Mouse (Mus musculus) midbrain, embryonic 10.5 days (tissue): Measurements from ENCODE around the gene Gnaz. TPM values are rescaled to one million over a fixed set of nuclear protein-coding genes. Genes with fewer than 3 reads are reported as not detected.
A peak's percentile ranks its signal among the peaks of the same experiment; 100 is the strongest.

Experiments
- DNase-seq: peaks from one replicate; pipeline ENCODE4 v3.0.0-alpha.2; 2017; ENCODE audit warnings: low spot score
- H3K27ac ChIP-seq: fragments of 300-500 bp; sonication (generic); replicated peaks from 2 replicates; pipeline ENCODE4 v1.5.1; 2016; ENCODE audit warnings: mild to moderate bottlenecking
- H3K27me3 ChIP-seq: fragments of 300-500 bp; sonication (generic); 2 replicates; pipeline ENCODE4 v1.6.1; 2016; ENCODE audit warnings: low read depth, mild to moderate bottlenecking; ENCODE audit not compliant: poor library complexity, severe bottlenecking
- H3K36me3 ChIP-seq: fragments of 300-500 bp; sonication (generic); 2 replicates; pipeline ENCODE4 v1.6.1; 2016; ENCODE audit warnings: mild to moderate bottlenecking, moderate library complexity
- H3K4me1 ChIP-seq: fragments of 300-500 bp; sonication (generic); 2 replicates; pipeline ENCODE4 v1.6.1; 2016
- H3K4me3 ChIP-seq: fragments of 300-500 bp; sonication (generic); 2 replicates; pipeline ENCODE4 v1.5.1; 2016; ENCODE audit warnings: mild to moderate bottlenecking, moderate library complexity
- H3K9me3 ChIP-seq: fragments of 300-500 bp; sonication (generic); replicated peaks from 2 replicates; pipeline ENCODE4 v1.6.1; 2016; ENCODE audit warnings: mild to moderate bottlenecking
- WGBS: fragments of 180-500 bp; shearing (Covaris S2); methylation state at CpG from one replicate; pipeline ENCODE4 v1.1.7; 2016; 5-methylcytosine and 5-hydroxymethylcytosine counted together
- polyA plus RNA-seq: library from polyadenylated mRNA; unstranded; fragments of >200 nt; fragmentation: Nextera tagmentation; extraction: Ambion mirVana; gene quantifications from 2 replicates; pipeline ENCODE4 v1.2.1, GENCODE M21; 2016

The Gnaz gene
- polyA plus RNA-seq, result 7.6 and 10.9 TPM in 2 replicates

- peak within 1 kb of the TSS; percentile 85 for H3K27ac ChIP-seq
- WGBS, result under 1% methylated on average over 82 of the region's 83 CpGs
Measured at GRCm38 (mm10) chr10:74966850-74967451, at the start of gene Gnaz. Gene Gnaz, plus strand, starts transcription at chr10:74967177.

GRCm38 (mm10) chr10:74919277-74919676, 47.7 kb upstream of the Gnaz start:
- Histone ChIP-seq H3K27ac (no peak overlapping the region), H3K9me3 (no peaks in the 10 kb centered on the region), H3K27me3 (no peaks in the 10 kb centered on the region), H3K4me1 (no peaks in the 10 kb centered on the region), H3K36me3 (no peaks in the 10 kb centered on the region), H3K4me3 (no peak overlapping the region)
- 52% methylated on average over 5 of the region's 5 CpGs for WGBS
- no peak for DNase-seq

More at GRCm38 (mm10) chr10:74966850-74967451, at the start of gene Gnaz:
- peak; percentile 98 for DNase-seq
- Histone ChIP-seq H3K4me3 (peak within 1 kb of the TSS; percentile 81), H3K4me1 (peaks cover 27% of the 10 kb centered on the region), H3K27me3 (peaks cover 65% of the 10 kb centered on the region), H3K36me3 (no peaks in the 10 kb centered on the region), H3K9me3 (no peaks in the 10 kb centered on the region)

- DNase-seq, result no peak
- H3K36me3 ChIP-seq, result no peaks in the 10 kb centered on the region
- 52% methylated on average over 17 of the region's 17 CpGs for WGBS
- peaks cover 6% of the 10 kb centered on the region for H3K4me1 ChIP-seq
- H3K9me3 ChIP-seq, result no peaks in the 10 kb centered on the region
- H3K4me3 ChIP-seq, result no peak overlapping the region
- H3K27ac ChIP-seq, result no peak overlapping the region
- no peaks in the 10 kb centered on the region for H3K27me3 ChIP-seq
Measured at GRCm38 (mm10) chr10:74920853-74921567, 46.0 kb upstream of the Gnaz start.

- Histone ChIP-seq H3K4me3 (no peak overlapping the region), H3K4me1 (peaks cover 6% of the 10 kb centered on the region), H3K27me3 (no peaks in the 10 kb centered on the region), H3K9me3 (no peaks in the 10 kb centered on the region), H3K27ac (no peak overlapping the region), H3K36me3 (no peaks in the 10 kb centered on the region)
- 89% methylated on average over 11 of the region's 11 CpGs for WGBS
- DNase-seq, result no peak
Measured at GRCm38 (mm10) chr10:74921614-74922013, 45.4 kb upstream of the Gnaz start.

- H3K27ac ChIP-seq, result no peak overlapping the region
- DNase-seq, result no peak
- H3K36me3 ChIP-seq, result no peaks in the 10 kb centered on the region
- no peaks in the 10 kb centered on the region for H3K27me3 ChIP-seq
- peaks cover 6% of the 10 kb centered on the region for H3K4me1 ChIP-seq
- H3K9me3 ChIP-seq, result no peaks in the 10 kb centered on the region
- no peak overlapping the region for H3K4me3 ChIP-seq
- 77% methylated on average over 6 of the region's 6 CpGs for WGBS
Measured at GRCm38 (mm10) chr10:74922763-74923162, 44.2 kb upstream of the Gnaz start.

GRCm38 (mm10) chr10:74924274-74924673, 42.7 kb upstream of the Gnaz start:
- H3K36me3 ChIP-seq, result no peaks in the 10 kb centered on the region
- H3K27ac ChIP-seq, result no peak overlapping the region
- 92% methylated on average over 14 of the region's 14 CpGs for WGBS
- H3K4me1 ChIP-seq, result peaks cover 6% of the 10 kb centered on the region
- no peak overlapping the region for H3K4me3 ChIP-seq
- no peaks in the 10 kb centered on the region for H3K27me3 ChIP-seq
- DNase-seq, result no peak
- no peaks in the 10 kb centered on the region for H3K9me3 ChIP-seq

GRCm38 (mm10) chr10:74925324-74925723, 41.7 kb upstream of the Gnaz start:
- WGBS, result 18% methylated on average over 21 of the region's 21 CpGs
- Histone ChIP-seq H3K9me3 (no peaks in the 10 kb centered on the region), H3K36me3 (no peaks in the 10 kb centered on the region), H3K27me3 (no peaks in the 10 kb centered on the region), H3K4me1 (peaks cover 6% of the 10 kb centered on the region), H3K4me3 (peak overlapping the region; percentile 34), H3K27ac (no peak overlapping the region)
- peak; percentile 45 for DNase-seq

- no peaks in the 10 kb centered on the region for H3K9me3 ChIP-seq
- no peak for DNase-seq
- no peaks in the 10 kb centered on the region for H3K36me3 ChIP-seq
- H3K27ac ChIP-seq, result no peak overlapping the region
- WGBS, result 87% methylated on average over 7 of the region's 7 CpGs
- H3K27me3 ChIP-seq, result no peaks in the 10 kb centered on the region
- peaks cover 6% of the 10 kb centered on the region for H3K4me1 ChIP-seq
- H3K4me3 ChIP-seq, result no peak overlapping the region
Measured at GRCm38 (mm10) chr10:74928276-74928675, 38.7 kb upstream of the Gnaz start.

- H3K4me1 ChIP-seq, result peaks cover 6% of the 10 kb centered on the region
- no peaks in the 10 kb centered on the region for H3K36me3 ChIP-seq
- H3K27ac ChIP-seq, result no peak overlapping the region
- DNase-seq, result no peak
- WGBS, result 78% methylated on average over 6 of the region's 6 CpGs
- H3K27me3 ChIP-seq, result no peaks in the 10 kb centered on the region
- no peak overlapping the region for H3K4me3 ChIP-seq
- no peaks in the 10 kb centered on the region for H3K9me3 ChIP-seq
Measured at GRCm38 (mm10) chr10:74929578-74929977, 37.4 kb upstream of the Gnaz start.

- Histone ChIP-seq H3K27ac (no peak overlapping the region), H3K27me3 (no peaks in the 10 kb centered on the region), H3K4me1 (peaks cover under 1% of the 10 kb centered on the region; the same call in 1 of the 2 replicates), H3K36me3 (no peaks in the 10 kb centered on the region), H3K4me3 (no peak overlapping the region), H3K9me3 (no peaks in the 10 kb centered on the region)
- WGBS, result 85% methylated on average over 3 of the region's 3 CpGs
- no peak for DNase-seq
Measured at GRCm38 (mm10) chr10:74930541-74930940, 36.4 kb upstream of the Gnaz start.

- Histone ChIP-seq H3K4me1 (no peaks in the 10 kb centered on the region), H3K27ac (no peak overlapping the region), H3K4me3 (no peak overlapping the region), H3K36me3 (no peaks in the 10 kb centered on the region), H3K27me3 (no peaks in the 10 kb centered on the region), H3K9me3 (no peaks in the 10 kb centered on the region)
- no peak for DNase-seq
- WGBS, result 83% methylated on average over 6 of the region's 6 CpGs
Measured at GRCm38 (mm10) chr10:74931631-74932030, 35.3 kb upstream of the Gnaz start.

GRCm38 (mm10) chr10:74932487-74932886, 34.5 kb upstream of the Gnaz start:
- DNase-seq, result no peak
- WGBS, result 85% methylated on average over 6 of the region's 6 CpGs

GRCm38 (mm10) chr10:74933548-74934190, 33.3 kb upstream of the Gnaz start:
- DNase-seq, result peak; percentile 10
- no peaks in the 10 kb centered on the region for H3K27me3 ChIP-seq
- WGBS, result 89% methylated on average over 19 of the region's 19 CpGs
- no peaks in the 10 kb centered on the region for H3K36me3 ChIP-seq
- no peak overlapping the region for H3K27ac ChIP-seq
- no peaks in the 10 kb centered on the region for H3K4me1 ChIP-seq
- no peaks in the 10 kb centered on the region for H3K9me3 ChIP-seq
- H3K4me3 ChIP-seq, result no peak overlapping the region

More at GRCm38 (mm10) chr10:74932487-74932886, 34.5 kb upstream of the Gnaz start:
- Histone ChIP-seq H3K36me3 (no peaks in the 10 kb centered on the region), H3K4me3 (no peak overlapping the region), H3K27me3 (no peaks in the 10 kb centered on the region), H3K4me1 (no peaks in the 10 kb centered on the region), H3K9me3 (no peaks in the 10 kb centered on the region), H3K27ac (no peak overlapping the region)
